Mouse (Mus musculus) layer of hippocampus, adult 2 months (tissue): ENCODE measurements around the gene Prim2. TPM values are rescaled to one million over a fixed set of nuclear protein-coding genes. Genes with fewer than 3 reads are reported as not detected.
A peak's percentile ranks its signal among the peaks of the same experiment; 100 is the strongest.

Experiments used
- DNase-seq, 2 experiments: peaks; one replicate each; pipeline ENCODE4 v3.0.0; 2022; ENCODE audit warnings: low spot score in 2 of 2
- H3K27ac ChIP-seq: fragments of 200-600 bp; 2 replicates; pipeline ENCODE4 v1.8.1; 2022
- H3K4me3 ChIP-seq: fragments of 200-600 bp; 2 replicates; pipeline ENCODE4 v1.8.1; 2022; ENCODE audit warnings: mild to moderate bottlenecking
- CTCF ChIP-seq: fragments of 200-600 bp; conservative IDR thresholded peaks from 2 replicates; pipeline ENCODE4 v1.8.1; 2022; ENCODE audit warnings: antibody characterized with exemption, mild to moderate bottlenecking, moderate library complexity
- total RNA-seq, 2 experiments: library from RNA; stranded (reverse); gene quantifications; 2 replicates each; pipeline ENCODE4 v1.2.3; 2021

Prim2 gene
- total RNA-seq, 2 experiments from 2014 or later, result 5.5 to 5.8 TPM

DNA sequence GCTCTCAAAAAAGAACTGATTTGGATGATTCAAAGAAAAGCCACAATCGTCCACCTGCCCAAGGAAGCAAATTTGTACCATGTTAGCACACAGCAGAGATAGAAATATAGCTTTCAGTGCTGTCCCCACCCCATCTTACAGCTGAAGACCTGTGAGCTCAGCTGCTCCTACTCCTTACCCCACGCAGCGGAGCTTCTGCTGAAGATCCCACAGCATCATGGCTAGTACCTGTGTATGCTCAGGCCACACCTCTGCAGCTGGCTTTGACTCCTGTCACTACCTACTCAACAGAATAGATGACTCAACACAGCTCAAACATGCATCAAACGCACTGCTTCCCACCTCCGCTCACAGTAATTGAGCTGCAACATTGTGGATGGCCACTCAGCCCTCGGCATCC lies 215.3 kb downstream of the Prim2 start:
- Histone ChIP-seq H3K4me3 (no peak overlapping the region), H3K27ac (0 out of 2 replicates have a peak overlapping the region, but pooled peaks have one; percentile 23)
- no peak for DNase-seq
- no peak for TF ChIP-seq CTCF

DNA sequence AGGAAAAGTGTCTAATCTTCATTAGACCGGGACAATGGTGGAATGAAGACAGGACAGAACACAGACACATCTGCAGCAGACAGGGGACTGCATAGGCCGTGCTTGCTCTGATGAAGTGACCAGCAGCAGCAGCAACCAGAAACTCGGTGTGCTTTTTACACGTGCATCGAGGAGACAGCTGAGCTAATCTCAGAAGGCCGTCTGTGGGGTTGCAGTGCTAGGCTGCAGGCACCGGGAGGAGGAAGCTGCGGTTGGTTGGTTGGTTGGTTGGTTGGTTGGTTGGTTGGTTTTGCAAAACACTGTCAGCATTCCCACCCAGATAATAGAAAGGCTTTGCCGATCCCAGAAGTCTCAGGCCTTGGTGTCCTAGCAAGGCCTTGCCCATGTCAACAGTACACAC lies 216.3 kb downstream of the Prim2 start:
- no peak overlapping the region for H3K27ac ChIP-seq
- no peak for DNase-seq
- H3K4me3 ChIP-seq, result no peak overlapping the region
- no peak for TF ChIP-seq CTCF

DNA sequence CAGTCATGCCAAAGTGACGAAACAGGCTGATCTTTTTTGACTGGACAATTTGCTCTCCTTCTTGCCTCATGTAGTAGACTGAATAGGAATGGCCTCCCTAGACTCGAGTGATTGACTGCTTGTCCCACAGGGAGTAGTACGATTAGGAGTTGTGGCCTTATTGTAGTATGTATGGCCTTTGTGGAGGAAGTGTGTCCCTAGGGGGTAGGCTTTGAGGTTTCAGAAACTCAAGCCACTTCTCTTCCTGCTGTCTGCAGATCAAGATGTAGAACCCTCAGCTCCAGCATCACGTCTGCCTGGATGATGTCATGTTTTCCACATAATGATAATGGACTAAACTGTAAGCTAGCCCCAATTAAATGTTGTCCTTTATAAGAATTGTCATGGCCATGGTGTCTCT lies 222.4 kb downstream of the Prim2 start:
- no peak for TF ChIP-seq CTCF
- no peak for DNase-seq
- Histone ChIP-seq H3K4me3 (no peak overlapping the region), H3K27ac (no peak overlapping the region)

DNA sequence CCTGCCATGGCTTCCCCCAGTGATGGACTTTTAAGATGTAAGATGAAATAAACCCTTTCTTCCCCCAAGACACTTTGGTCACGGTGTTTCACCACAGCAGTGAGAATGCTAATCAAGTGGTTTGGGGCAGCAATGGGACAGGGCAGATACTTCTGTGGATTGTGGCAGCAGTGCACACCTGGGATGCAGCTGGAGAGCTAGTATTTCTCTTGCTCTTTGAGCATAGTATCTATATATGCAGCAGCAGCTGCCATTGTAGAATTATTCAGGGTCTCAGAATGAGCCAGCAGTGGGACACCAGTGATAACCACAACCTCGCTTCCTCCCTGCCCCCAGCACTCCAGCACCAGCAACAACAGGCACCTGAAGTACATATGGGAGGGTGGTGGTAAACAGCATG lies 233.4 kb downstream of the Prim2 start:
- DNase-seq, result no peak
- no peak for TF ChIP-seq CTCF
- Histone ChIP-seq H3K4me3 (no peak overlapping the region), H3K27ac (no peak overlapping the region)

Other genes starting within 250 kb of the Prim2 start
- gene Rab23, start 50.1 kb upstream of the Prim2 start, total RNA-seq, result 10 to 100 TPM; 22.6 to 28.4 TPM
- 10 to 100 TPM in 1 of 2 experiments, 1 to 10 TPM in 1; 9.8 to 10.1 TPM for gene Bag2, start 88.0 kb upstream of the Prim2 start, total RNA-seq
- 10 to 100 TPM; 51.5 to 57.1 TPM for gene Zfp451, start 144.8 kb upstream of the Prim2 start, total RNA-seq
- 10 to 100 TPM; 71.7 to 72.1 TPM for gene Bend6, start 238.0 kb upstream of the Prim2 start, total RNA-seq
- gene Dst, start 238.4 kb upstream of the Prim2 start, total RNA-seq, result 100 to 1,000 TPM; 206 to 207 TPM